ENCODE assay signal across 8 mouse cellular contexts in the genomic region with DNA sequence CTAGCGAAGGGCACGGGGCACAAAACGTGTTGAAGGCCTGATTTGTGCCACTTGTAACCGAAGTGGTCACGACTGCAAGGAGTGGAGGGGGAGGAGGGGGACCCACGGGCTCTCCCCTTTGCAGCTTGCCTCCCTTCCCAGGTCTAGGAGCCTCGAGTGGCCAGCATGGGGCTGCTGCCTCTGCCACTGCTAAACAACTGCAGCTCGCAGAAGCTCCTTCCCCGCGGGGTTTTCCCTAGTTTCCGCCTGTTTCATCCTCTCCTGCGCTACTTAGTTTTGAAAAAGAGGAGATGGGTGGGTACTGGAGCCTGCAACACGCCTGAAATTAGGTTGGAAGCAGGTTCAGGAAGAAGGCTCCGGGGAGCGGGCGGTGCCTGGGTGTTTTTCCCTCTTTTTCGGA.
DNase-seq lines count a peak whose midpoint lies in the region; ATAC-seq lines count a peak whose summit lies in the region.

No protein-coding gene starts in this region.

- no peaks in the 10 kb centered on the region for H3K9me3 ChIP-seq in limb, embryonic 13.5 days

- peaks cover 21% of the 10 kb centered on the region for H3K4me1 ChIP-seq in limb, embryonic 13.5 days

- peaks cover 95% of the 10 kb centered on the region for H3K27me3 ChIP-seq in limb, embryonic 13.5 days

- H3K9ac ChIP-seq in limb, embryonic 13.5 days = no peak overlapping the region

- 1% methylated on average over 17 of the region's 17 CpGs for WGBS in limb, embryonic 13.5 days

- no peaks in the 10 kb centered on the region for H3K36me3 ChIP-seq in limb, embryonic 13.5 days

- H3K4me3 ChIP-seq in limb, embryonic 13.5 days = peak overlapping the region; percentile 39; the same call in 1 of the 2 replicates

- no peak for ATAC-seq in limb, embryonic 13.5 days (ENCODE audit: low FRiP score, low read depth)

- peak; percentile 26 to 33 for DNase-seq in frontal cortex, postnatal 36 days (ENCODE audit: low spot score in 2 of 2)
- DNase-seq in frontal cortex, postnatal 14 days (ENCODE audit: low spot score in 2 of 2) = no peak
- DNase-seq in right cerebral cortex, postnatal 10 days (ENCODE audit: low spot score in 2 of 2) = peak; percentile 38 to 39
- no peak for DNase-seq in right cerebral cortex, postnatal 4 days
- DNase-seq in telencephalon, adult 2 months (ENCODE audit: low read depth, low spot score) = peak; percentile 13
- DNase-seq in spleen, adult 18-20 months = no peak
- DNase-seq in kidney, postnatal 25 days = no peak

- H3K27ac ChIP-seq in limb, embryonic 13.5 days = no peak overlapping the region

- H3K4me2 ChIP-seq in limb, embryonic 13.5 days (replicated peaks) = no peak overlapping the region; the same call in 1 of the 2 replicates

Comparison
In these comparisons a context has a peak if more than half of its experiments do, and no peak if none do; other contexts are left out.
1. DNase-seq: peak in frontal cortex, postnatal 36 days (2 of 2), right cerebral cortex, postnatal 10 days (2 of 2) and telencephalon, adult 2 months (single experiment); none in frontal cortex, postnatal 14 days (0 of 2), right cerebral cortex, postnatal 4 days (single experiment), spleen, adult 18-20 months (0 of 2) and kidney, postnatal 25 days (0 of 2).